Mouse (Mus musculus): ENCODE measurements at regions not wholly inside any gene's neighbourhood (a gene's known extent, or its start where the extent isn't known, plus 50 kb on each side); places are given as distances from the start of the nearest gene placed in this dataset.
"Not testable (repeated sequence)": the region's sequence is repeated elsewhere in the genome, so short reads cannot be mapped to it uniquely, and the experiment has no call there.

GRCm38 (mm10) chr2:179099783-179100182, 342.4 kb upstream of the Cdh4 start:
- DNase-seq (ENCODE audit: low spot score in 2 of 2), result no peak

DNA sequence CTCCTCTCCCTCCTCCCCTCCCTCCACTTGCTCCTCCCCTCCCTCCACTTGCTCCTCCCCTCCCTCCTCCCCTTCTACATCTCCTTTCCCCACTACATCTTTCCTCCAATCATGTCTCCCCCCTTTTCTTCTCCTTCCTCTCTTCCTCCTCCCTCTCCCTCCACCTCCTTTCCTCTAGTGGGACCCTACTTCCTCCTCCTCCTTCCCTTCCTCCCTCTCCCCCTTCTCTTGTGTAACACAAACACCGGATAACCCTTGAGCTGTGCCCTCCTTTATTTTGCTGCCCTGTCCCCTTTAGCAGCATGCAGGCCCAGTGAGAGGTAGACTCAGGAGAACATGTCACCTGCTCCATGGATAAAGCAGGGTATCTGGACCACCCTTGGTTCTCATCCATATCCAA, 339.1 kb upstream of the Cdh4 start:
- DNase-seq (ENCODE audit: low spot score in 2 of 2), result no peak

DNA sequence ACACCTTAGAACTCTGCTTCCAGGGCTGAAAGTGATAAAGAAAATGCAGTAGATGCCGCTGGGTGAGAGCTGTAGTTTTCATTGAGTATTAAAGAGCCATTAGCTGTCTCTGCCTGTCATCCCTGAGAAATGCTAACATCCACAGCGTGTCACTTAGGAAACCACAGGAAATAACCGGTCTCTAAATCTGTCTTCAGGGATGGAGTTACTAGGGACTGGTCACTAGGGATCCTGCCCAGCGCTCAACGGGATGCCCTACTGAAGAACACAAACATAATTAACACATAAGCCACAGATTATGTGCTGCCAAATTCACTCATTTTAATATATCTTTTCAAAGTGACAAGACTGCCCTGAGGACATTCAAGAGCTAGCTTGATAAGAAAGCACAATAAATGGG, 329.3 kb upstream of the Cdh4 start:
- no peak for DNase-seq (ENCODE audit: low spot score in 2 of 2)

DNA sequence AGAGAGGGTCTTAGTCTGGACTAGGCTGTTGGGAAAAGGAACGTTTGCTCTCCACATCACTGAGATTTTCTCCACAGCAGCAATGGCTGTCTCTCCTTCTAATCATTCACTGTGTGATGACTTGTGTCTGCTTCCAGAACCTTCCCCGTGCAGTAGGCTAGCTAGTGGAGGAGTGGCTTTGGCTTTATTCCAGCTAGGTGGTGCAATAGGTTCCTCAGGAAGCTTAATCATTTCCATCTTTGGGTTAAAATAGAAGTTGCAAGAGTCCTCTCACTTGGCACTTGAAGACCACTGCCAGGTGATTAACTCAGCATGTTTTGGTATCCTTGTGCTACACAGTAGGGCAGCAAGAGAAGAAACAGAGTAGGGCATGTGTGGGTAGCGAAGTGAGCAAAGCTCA, 314.2 kb upstream of the Cdh4 start:
- no peak for DNase-seq (ENCODE audit: low spot score in 2 of 2)

DNA sequence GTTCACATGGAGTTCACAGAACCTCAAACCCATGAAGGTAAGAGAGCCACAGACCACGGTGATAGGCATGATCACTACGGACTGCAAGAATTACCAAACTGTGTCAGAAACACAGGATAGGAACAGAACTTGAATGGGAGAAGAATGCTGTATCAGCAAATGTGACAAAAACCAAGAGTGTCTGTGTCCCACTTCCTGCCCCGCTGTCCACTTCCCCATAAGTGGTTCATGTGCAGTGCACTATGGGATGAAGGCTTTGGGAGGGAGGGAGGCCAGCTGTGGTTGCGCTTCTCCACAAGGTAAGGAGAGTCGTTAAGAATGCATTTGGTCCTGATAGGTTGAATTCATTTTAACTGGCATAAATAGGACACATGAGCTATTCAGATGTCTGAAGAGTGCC, 313.8 kb upstream of the Cdh4 start:
- no peak for DNase-seq (ENCODE audit: low spot score in 2 of 2)

DNA sequence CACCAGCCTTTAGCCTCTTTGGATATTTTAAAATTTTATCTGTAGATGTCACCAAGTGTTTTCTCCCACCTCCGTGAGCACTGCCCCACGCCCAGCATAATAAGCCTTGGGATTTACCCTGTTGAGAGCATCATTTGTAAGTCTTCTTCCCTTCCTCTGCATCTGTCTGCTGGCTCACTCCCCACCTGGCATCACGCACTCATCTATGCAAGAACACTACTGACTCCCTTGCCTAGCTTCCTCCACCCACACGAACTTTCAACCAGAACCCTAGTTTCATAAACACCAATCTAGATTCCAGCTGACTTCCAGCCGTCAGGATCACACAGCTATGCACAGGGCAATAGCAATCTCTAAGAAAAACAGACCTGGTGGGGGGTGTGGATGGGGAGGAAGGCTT, 311.2 kb upstream of the Cdh4 start:
- no peak for DNase-seq (ENCODE audit: low spot score in 2 of 2)

GRCm38 (mm10) chr2:179142313-179142712, 299.9 kb upstream of the Cdh4 start:
- DNase-seq (ENCODE audit: low spot score in 2 of 2), result no peak

DNA sequence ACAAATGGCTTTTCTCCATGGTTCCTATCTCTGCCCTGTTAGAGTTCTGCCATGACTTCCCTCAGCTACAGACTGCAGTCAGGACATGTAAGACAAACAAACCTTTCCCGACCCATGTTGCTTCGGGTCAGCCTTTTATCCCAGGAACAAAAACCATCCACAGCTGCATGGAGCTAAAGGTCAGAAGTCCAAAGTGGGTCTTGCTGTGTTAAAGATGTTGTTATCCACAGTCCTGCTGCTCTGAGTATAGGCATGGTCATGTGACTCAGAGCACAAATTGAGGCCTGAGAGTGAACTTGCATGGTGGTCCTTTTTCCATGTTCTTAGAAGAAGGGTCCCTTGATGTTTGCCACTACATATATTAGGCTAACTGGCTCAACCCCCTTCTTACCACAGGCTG, 296.5 kb upstream of the Cdh4 start:
- no peak for DNase-seq (ENCODE audit: low spot score in 2 of 2)

GRCm38 (mm10) chr2:179146274-179146673, 296.0 kb upstream of the Cdh4 start:
- no peak for DNase-seq (ENCODE audit: low spot score in 2 of 2)

DNA sequence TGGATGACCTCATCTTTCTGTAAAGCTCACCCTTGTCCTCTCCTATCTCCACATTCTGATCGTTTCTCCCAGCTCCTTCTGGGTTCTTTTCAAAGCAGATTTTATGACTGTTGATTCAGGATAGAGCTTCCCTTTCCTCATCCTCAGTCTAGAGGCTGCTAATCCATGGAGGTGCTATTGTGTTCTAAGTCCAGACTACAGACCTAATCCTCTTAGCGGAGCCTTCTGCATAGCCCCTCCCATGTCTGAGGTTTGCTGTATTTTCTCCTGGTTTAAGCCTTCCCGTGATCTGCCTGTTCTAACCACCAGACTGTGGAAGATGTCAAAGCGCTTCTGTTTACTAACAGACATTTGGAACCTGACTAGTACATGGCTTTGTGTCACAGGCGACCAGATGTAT, 294.0 kb upstream of the Cdh4 start:
- DNase-seq (ENCODE audit: low spot score in 2 of 2), result no peak

GRCm38 (mm10) chr2:179148667-179149066, 293.6 kb upstream of the Cdh4 start:
- no peak for DNase-seq (ENCODE audit: low spot score in 2 of 2)

- no peak for DNase-seq (ENCODE audit: low spot score in 2 of 2)
Observed at GRCm38 (mm10) chr2:179158881-179159280, 283.4 kb upstream of the Cdh4 start.

- no peak for DNase-seq (ENCODE audit: low spot score in 2 of 2)
Observed at GRCm38 (mm10) chr2:179163116-179163515, 279.1 kb upstream of the Cdh4 start.

DNA sequence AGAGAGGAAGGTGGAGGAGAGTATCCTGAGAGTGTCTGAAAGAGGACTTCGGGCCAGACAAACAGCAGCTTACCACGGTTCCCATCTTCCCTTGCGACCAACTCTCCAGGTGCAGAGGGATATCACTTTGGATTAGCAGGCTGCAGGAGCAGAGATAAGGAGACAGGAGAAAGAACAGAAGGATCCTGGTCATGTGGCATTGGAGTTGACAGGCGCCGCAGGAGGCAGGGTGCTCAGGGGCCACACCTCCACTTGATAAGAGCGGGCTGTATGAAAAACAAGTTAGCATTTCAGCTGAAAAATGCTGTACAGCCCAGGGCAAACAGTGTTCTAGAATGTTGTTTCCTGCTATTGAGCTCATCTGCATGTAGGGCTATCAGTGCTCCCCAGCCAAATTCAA, 272.1 kb upstream of the Cdh4 start:
- DNase-seq (ENCODE audit: low spot score in 2 of 2), result no peak

DNA sequence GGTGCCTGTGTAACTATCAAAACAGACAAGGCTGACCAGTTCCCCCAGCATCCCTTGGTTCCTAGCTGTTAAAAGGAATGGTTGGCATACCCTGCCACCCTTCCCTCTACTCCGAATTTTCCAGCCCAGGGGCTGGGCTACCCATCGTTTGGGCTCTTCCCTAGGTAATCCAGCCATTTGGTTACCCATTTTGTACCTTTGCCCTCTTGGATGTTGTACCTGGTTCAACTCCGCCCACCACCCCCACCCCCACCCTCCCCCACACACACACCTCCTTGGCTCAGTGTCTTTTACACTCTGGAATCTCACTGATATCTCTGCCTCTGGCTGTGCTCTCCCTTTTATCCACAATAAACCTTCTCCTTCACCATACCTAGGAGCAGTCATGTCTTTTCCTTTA, 271.6 kb upstream of the Cdh4 start:
- DNase-seq (ENCODE audit: low spot score in 2 of 2), result no peak

DNA sequence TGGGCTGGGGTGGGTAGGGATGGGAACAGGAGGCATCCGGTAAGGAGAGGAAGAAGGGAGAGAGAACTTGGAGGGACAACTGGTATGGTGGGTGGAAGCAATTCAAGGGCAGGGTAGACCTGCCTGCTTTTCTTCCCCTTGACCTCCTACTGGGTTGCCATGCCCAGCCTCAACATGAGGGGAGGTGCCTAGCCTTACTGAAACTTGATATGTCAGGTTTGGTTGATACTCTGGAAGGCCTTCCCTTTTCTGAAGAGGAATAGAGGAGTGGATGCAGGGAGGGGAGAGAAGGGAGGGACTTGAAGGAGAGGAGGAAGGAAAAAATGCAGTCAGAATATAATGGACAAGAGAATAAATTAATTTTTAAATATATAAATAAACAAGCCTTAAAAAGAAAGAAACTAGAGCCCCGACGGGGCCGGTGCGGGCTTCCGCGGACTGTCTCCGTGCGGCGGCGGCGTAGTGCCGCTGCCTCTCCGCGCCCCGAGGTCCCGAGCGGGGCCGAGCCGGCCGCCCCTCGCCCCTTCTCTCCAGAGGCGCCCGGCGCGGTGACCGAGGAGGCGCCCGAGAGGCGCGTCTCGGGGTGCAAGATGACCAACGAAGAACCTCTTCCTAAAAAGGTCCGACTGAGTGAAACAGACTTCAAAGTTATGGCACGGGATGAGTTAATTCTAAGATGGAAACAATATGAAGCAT, 265.2 kb upstream of the Cdh4 start:
- not testable (repeated sequence) for DNase-seq (ENCODE audit: low spot score in 2 of 2)

- no peak for DNase-seq (ENCODE audit: low spot score in 2 of 2)
Observed at GRCm38 (mm10) chr2:179181366-179181765, 260.9 kb upstream of the Cdh4 start.

GRCm38 (mm10) chr2:179182123-179182522, 260.1 kb upstream of the Cdh4 start:
- no peak for DNase-seq (ENCODE audit: low spot score in 2 of 2)

GRCm38 (mm10) chr2:179192906-179193496, 249.2 kb upstream of the Cdh4 start:
- no peak for DNase-seq (ENCODE audit: low spot score in 2 of 2)

DNA sequence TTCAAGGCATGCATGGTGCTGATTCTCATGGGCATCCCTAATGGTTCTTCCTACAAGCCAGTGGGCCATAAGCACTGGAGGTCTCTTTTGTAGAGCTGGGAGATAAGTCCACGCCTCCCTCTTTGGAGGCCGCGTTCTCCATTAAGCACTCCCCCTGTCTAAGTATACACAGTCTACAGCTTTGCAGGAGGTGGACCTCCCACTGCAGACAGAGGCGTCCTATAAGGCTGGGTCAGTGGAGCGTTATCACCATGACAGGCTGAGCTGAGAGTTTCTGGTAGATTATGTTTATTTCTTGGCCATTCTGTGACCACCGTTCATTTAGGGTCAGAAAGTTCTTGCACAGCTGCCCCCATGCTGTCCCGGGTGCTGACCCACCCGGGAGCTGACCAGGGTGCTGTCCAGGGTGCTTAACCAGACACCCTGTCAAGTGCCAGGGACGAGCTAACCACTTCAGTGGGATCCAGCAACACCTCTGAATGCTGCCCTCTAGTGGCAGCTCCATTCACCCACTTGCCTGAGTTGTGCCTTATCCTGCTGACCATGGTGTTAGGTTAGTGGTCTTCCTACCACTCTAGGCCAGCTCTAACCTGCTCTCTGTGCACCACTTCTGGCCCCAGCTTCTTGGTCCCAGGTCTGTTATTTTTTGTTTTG, 248.6 kb upstream of the Cdh4 start:
- DNase-seq (ENCODE audit: low spot score in 2 of 2), result peak in 1 of 2 experiments; percentile 56

DNA sequence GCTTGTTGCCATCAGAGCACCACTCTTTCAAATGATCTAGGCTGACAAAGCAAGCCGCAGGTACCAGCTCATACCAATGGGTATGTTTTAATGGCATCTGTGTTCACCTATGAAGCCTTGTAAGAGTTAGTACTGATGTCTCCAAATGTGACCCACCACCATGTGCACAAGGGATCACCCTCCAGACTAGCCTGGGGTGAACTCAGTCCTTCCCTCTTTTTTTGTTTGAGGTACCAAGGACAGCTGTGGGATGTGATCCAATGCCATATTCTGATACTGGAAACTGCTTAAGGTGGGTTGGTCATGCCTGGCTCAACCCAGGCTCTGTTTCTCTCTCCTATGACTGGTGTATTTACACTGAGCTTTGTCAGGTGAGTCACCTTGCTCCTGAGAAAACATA, 244.8 kb upstream of the Cdh4 start:
- no peak for DNase-seq (ENCODE audit: low spot score in 2 of 2)

DNA sequence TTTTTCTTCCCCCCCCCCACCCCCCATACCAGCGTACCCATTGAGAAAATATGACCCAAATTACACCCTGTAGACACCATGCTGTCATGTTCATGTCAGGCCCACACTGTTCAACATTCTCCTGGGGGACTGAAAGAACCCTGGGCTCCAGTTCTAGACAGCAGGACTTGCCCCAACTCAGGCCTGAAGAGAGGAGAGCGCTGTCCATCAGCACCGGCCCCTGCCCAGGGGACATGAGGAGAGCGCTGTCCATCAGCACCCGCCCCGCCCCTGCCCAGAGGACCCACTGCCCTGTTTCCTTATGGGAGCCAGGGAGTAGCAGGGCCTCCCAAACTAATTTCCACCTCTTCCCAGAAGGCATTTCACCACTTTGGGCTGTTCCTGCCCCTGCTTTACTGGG, 241.7 kb upstream of the Cdh4 start:
- DNase-seq (ENCODE audit: low spot score in 2 of 2), result peak in 1 of 2 experiments; percentile 12

DNA sequence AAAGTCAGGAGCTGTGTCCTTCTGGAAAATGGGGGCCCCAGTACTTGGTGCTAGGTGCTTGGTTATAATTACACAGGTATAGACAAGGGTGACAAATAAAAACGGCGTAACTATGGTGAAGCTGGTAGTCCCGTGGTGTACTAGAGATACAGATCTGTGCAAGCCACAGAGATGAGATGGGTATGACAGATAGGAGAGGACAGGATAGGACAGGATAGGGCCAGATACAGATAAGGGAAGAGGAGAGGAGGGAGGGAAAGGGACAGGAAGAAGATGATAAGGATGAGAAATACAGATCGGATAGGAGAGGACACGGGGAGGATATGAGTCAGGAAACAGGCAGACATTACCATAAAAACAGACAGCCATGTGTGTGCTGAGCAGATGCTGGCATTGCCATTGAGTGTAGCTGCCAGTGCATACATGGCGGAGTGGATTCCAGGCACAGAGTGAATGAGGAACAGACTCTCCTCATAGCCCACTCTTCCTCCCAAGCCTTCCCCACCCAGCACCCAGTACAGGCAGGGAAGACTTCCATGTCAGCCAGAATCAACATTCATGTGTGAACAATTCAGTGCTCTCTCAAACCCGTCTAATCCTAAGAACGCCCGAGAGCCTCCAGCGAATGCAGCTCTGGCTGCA, 231.9 kb upstream of the Cdh4 start:
- DNase-seq (ENCODE audit: low spot score in 2 of 2), result no peak

All from frontal cortex, postnatal 10 days (tissue).